Mouse (Mus musculus) spleen, adult 2 months (tissue): Measurements from ENCODE around the gene Trpv1. TPM values are rescaled to one million over a fixed set of nuclear protein-coding genes. Genes with fewer than 3 reads are reported as not detected.

ENCODE experiments used
- DNase-seq, 2 experiments: peaks; one replicate each; pipeline versions ENCODE4 v3.0.0 to v3.0.0-alpha.2; 2012 to 2021; ENCODE audit warnings: low spot score in 2 of 2, low read depth in 1 of 2
- H3K27ac ChIP-seq: fragments of 200-500 bp; 2 replicates; pipeline ENCODE4 v1.5.1; 2012; ENCODE audit warnings: low read length, inconsistent platforms; ENCODE audit not compliant: insufficient read depth
- H3K27me3 ChIP-seq: fragments of 200-500 bp; 2 replicates; pipeline ENCODE4 v1.6.1; 2012; ENCODE audit warnings: mild to moderate bottlenecking, moderate library complexity, low read length, inconsistent platforms; ENCODE audit not compliant: control insufficient read depth, insufficient read depth
- H3K36me3 ChIP-seq: fragments of 200-500 bp; 2 replicates; pipeline ENCODE4 v1.6.1; 2012; ENCODE audit warnings: mild to moderate bottlenecking, low read length, inconsistent platforms; ENCODE audit not compliant: control insufficient read depth, insufficient read depth
- H3K4me1 ChIP-seq: fragments of 200-500 bp; 2 replicates; pipeline ENCODE4 v1.6.1; 2011; ENCODE audit warnings: inconsistent platforms; ENCODE audit not compliant: control insufficient read depth, insufficient read depth, insufficient read length
- H3K4me3 ChIP-seq: fragments of 200-500 bp; 2 replicates; pipeline ENCODE4 v1.5.1; 2011; ENCODE audit warnings: mild to moderate bottlenecking, inconsistent platforms; ENCODE audit not compliant: insufficient read depth, insufficient read length; ENCODE audit errors: extremely low read depth
- CTCF ChIP-seq: fragments of 200-500 bp; IDR thresholded peaks from 2 replicates; pipeline ENCODE4 v1.5.1; 2011; ENCODE audit warnings: mild to moderate bottlenecking, inconsistent platforms; ENCODE audit not compliant: insufficient read depth, insufficient read length, insufficient replicate concordance; ENCODE audit errors: extremely low read depth
- POLR2A ChIP-seq: fragments of 200-500 bp; IDR thresholded peaks from 2 replicates; pipeline ENCODE4 v1.6.1; 2011; ENCODE audit warnings: low read depth, low read length, inconsistent platforms
- WGBS: fragments of 180-500 bp; shearing (Covaris S2); methylation state at CpG from one replicate; pipeline ENCODE4 v1.1.7; 2018; 5-methylcytosine and 5-hydroxymethylcytosine counted together
- polyA plus RNA-seq: library from polyadenylated mRNA; depleted of rRNA; stranded (reverse); fragments of >200 nt; gene quantifications from 2 replicates; pipeline ENCODE4 v1.2.3, GENCODE M21; 2012

Gene Trpv1
- polyA plus RNA-seq, 1 experiment: not detected

- Histone ChIP-seq H3K36me3 (no peaks in the 10 kb centered on the region), H3K27me3 (no peaks in the 10 kb centered on the region), H3K4me1 (no peaks in the 10 kb centered on the region), H3K4me3 (no peak overlapping the region), H3K27ac (no peak overlapping the region)
- no peak for TF ChIP-seq CTCF
- TF ChIP-seq POLR2A: no peak
- WGBS: 91% methylated on average over 3 of the region's 3 CpGs
- DNase-seq: no peak
These were observed 20.1 kb upstream of the Trpv1 start for GRCm38 (mm10) chr11:73213956-73214355.

- Histone ChIP-seq H3K27me3 (no peaks in the 10 kb centered on the region), H3K27ac (no peak overlapping the region), H3K36me3 (peaks cover 2% of the 10 kb centered on the region), H3K4me3 (no peak overlapping the region), H3K4me1 (no peaks in the 10 kb centered on the region)
- no peak for TF ChIP-seq POLR2A
- no peak for TF ChIP-seq CTCF
- 83% methylated on average over 2 of the region's 2 CpGs for whole genome bisulfite sequencing
- no peak for DNase-seq
These were observed 14.4 kb upstream of the Trpv1 start for GRCm38 (mm10) chr11:73219671-73220070.

GRCm38 (mm10) chr11:73220651-73221050 lies 13.4 kb upstream of the Trpv1 start:
- no peak overlapping the region for H3K27ac ChIP-seq
- no peak for DNase-seq
- H3K27me3 ChIP-seq: no peaks in the 10 kb centered on the region
- no peak overlapping the region for H3K4me3 ChIP-seq
- no peaks in the 10 kb centered on the region for H3K4me1 ChIP-seq
- H3K36me3 ChIP-seq: peaks cover 2% of the 10 kb centered on the region
- TF ChIP-seq POLR2A: no peak
- no peak for TF ChIP-seq CTCF
- WGBS: 89% methylated on average over 1 of the region's 1 CpGs

GRCm38 (mm10) chr11:73222846-73223245 lies 11.2 kb upstream of the Trpv1 start:
- Histone ChIP-seq H3K4me3 (no peak overlapping the region), H3K27ac (no peak overlapping the region), H3K36me3 (peaks cover 2% of the 10 kb centered on the region), H3K4me1 (no peaks in the 10 kb centered on the region), H3K27me3 (no peaks in the 10 kb centered on the region)
- WGBS: 63% methylated on average over 5 of the region's 5 CpGs
- no peak for DNase-seq
- TF ChIP-seq CTCF: no peak
- no peak for TF ChIP-seq POLR2A

GRCm38 (mm10) chr11:73223966-73224365 lies 10.1 kb upstream of the Trpv1 start:
- Histone ChIP-seq H3K4me1 (no peaks in the 10 kb centered on the region), H3K27me3 (no peaks in the 10 kb centered on the region), H3K36me3 (peaks cover 2% of the 10 kb centered on the region), H3K4me3 (no peak overlapping the region), H3K27ac (no peak overlapping the region)
- no peak for DNase-seq
- 80% methylated on average over 2 of the region's 2 CpGs for WGBS
- no peak for TF ChIP-seq POLR2A
- no peak for TF ChIP-seq CTCF

GRCm38 (mm10) chr11:73225856-73226255 lies 8.2 kb upstream of the Trpv1 start:
- Histone ChIP-seq H3K27me3 (no peaks in the 10 kb centered on the region), H3K36me3 (peaks cover 2% of the 10 kb centered on the region), H3K4me1 (no peaks in the 10 kb centered on the region), H3K27ac (no peak overlapping the region), H3K4me3 (no peak overlapping the region)
- DNase-seq: no peak
- TF ChIP-seq CTCF (no peak), POLR2A (no peak)
- 88% methylated on average over 6 of the region's 6 CpGs for WGBS

GRCm38 (mm10) chr11:73228881-73229280 lies 5.2 kb upstream of the Trpv1 start:
- WGBS: 82% methylated on average over 5 of the region's 5 CpGs

More at GRCm38 (mm10) chr11:73228881-73229280, 5.2 kb upstream of the Trpv1 start:
- no peaks in the 10 kb centered on the region for H3K36me3 ChIP-seq
- no peak overlapping the region for H3K4me3 ChIP-seq
- DNase-seq: no peak
- TF ChIP-seq POLR2A (no peak), CTCF (no peak)
- H3K4me1 ChIP-seq: no peaks in the 10 kb centered on the region
- no peaks in the 10 kb centered on the region for H3K27me3 ChIP-seq
- H3K27ac ChIP-seq: no peak overlapping the region
